Comparison of ENCODE assay signal across 9 mouse cellular contexts in genomic region chr12:12396224-12396623, GRCm38 (mm10).
A peak's percentile ranks its signal among the peaks of the same experiment; 100 is the strongest.
DNase-seq lines count a peak whose midpoint lies in the region; ATAC-seq and TF ChIP-seq lines count a peak whose summit lies in the region.
"Had no signal": no experiment of that assay in that cellular context is flagged by ENCODE, and none has a peak within 500 bp of the region (broad histone marks: within the 10 kb centered on the region; RNA-seq: fewer than 3 reads in every experiment).

No protein-coding gene starts in this region.

- no peak overlapping the region for H3K4me2 ChIP-seq in kidney, embryonic 16.5 days (replicated peaks; ENCODE audit: low read depth, low read length)
- H3K4me2 ChIP-seq: limb, embryonic 15.5 days had no signal

- no peaks in the 10 kb centered on the region for H3K27me3 ChIP-seq in kidney, adult 2 months (replicated peaks; ENCODE audit: control insufficient read depth, insufficient read depth, low read length)
- H3K27me3 ChIP-seq in kidney, embryonic 16.5 days (ENCODE audit: insufficient read depth, low read length), result no peaks in the 10 kb centered on the region
- peaks cover 7% of the 10 kb centered on the region for H3K27me3 ChIP-seq in Patski
- H3K27me3 ChIP-seq: limb, embryonic 15.5 days had no signal

- in situ Hi-C loops in Patski (cut with MboI; ENCODE audit: low pct_unique_long_range_greater_than_20kb), result loop anchor here (5.0 kb wide), 1 partner anchor 74 kb away; no protein-coding TSS in a partner anchor

- TF ChIP-seq POLR2A in kidney, adult 2 months (IDR thresholded peaks at IDR 0.05; ENCODE audit: low read depth, low read length), result no peak

- H3K4me3 ChIP-seq in kidney, adult 2 months (ENCODE audit: insufficient read depth, low read depth, low read length), result no peak overlapping the region
- H3K4me3 ChIP-seq in kidney, embryonic 16.5 days (ENCODE audit: low read length), result no peak overlapping the region
- H3K4me3 ChIP-seq: limb, embryonic 15.5 days had no signal

- WGBS in kidney, adult 2 months, result 15% methylated on average over 6 of the region's 6 CpGs
- WGBS in kidney, embryonic 16.5 days, result 20% methylated on average over 6 of the region's 6 CpGs

- intact Hi-C loops in left cerebral cortex, postnatal 36 days (cut with DNase I), result loop anchor here (5.0 kb wide), 1 partner anchor 219 kb away; no protein-coding TSS in a partner anchor

- no peaks in the 10 kb centered on the region for H3K9me3 ChIP-seq in kidney, embryonic 16.5 days (ENCODE audit: low read length)
- H3K9me3 ChIP-seq: limb, embryonic 15.5 days had no signal

- CTCF ChIA-PET in Patski (lab: Charles Lee), result interaction anchor here (0.9 to 1.8 kb wide), 3 partner anchors 57 to 75 kb away, joined by 3 to 5 read pairs (median 5); no protein-coding TSS in a partner anchor

- H3K4me1 ChIP-seq in kidney, adult 2 months (ENCODE audit: control insufficient read depth, insufficient read depth, low read length), result no peaks in the 10 kb centered on the region
- H3K4me1 ChIP-seq in kidney, embryonic 16.5 days (ENCODE audit: insufficient read depth, low read length), result no peaks in the 10 kb centered on the region

- peak; percentile 47 for DNase-seq in kidney, adult 2 months
- DNase-seq in Patski (ENCODE audit: low read depth, low spot score), result no peak
- peak; percentile 72 to 76 for DNase-seq in cerebellum, postnatal 10 days
- peak; percentile 55 for DNase-seq in left cerebral cortex, postnatal 36 days (ENCODE audit: low spot score in 2 of 2)
- peak; percentile 80 to 81 for DNase-seq in right cerebral cortex, adult 2 months (ENCODE audit: low spot score in 2 of 2)
- DNase-seq in ovary, postnatal 36 days (ENCODE audit: low spot score), result no peak

- ATAC-seq in kidney, embryonic 16.5 days (ENCODE audit: low FRiP score, low TSS enrichment), result no peak
- no peak for ATAC-seq in Patski
- peak; percentile 69 for ATAC-seq in inflammation-experienced regulatory T-cells, adult 6 months

- POLR2A ChIA-PET in Patski (lab: Charles Lee), result no interaction called here

- TF ChIP-seq CTCF in kidney, adult 2 months (conservative IDR thresholded peaks at IDR 0.05; ENCODE audit: insufficient read depth, insufficient read length, low read depth, low read length), result peak; percentile 60
- TF ChIP-seq CTCF in Patski (IDR thresholded peaks at IDR 0.05), result peak; percentile 77

- no peak overlapping the region for H3K9ac ChIP-seq in kidney, embryonic 16.5 days (replicated peaks; ENCODE audit: low read length)
- H3K9ac ChIP-seq: limb, embryonic 15.5 days had no signal

- H3K36me3 ChIP-seq in kidney, adult 2 months (ENCODE audit: control insufficient read depth, insufficient read depth, low read length), result no peaks in the 10 kb centered on the region
- H3K36me3 ChIP-seq in kidney, embryonic 16.5 days (ENCODE audit: insufficient read depth, low read length), result no peaks in the 10 kb centered on the region
- H3K36me3 ChIP-seq: limb, embryonic 15.5 days had no signal

- no peak overlapping the region for H3K27ac ChIP-seq in kidney, adult 2 months (ENCODE audit: insufficient read depth, low read depth, low read length)
- no peak overlapping the region for H3K27ac ChIP-seq in kidney, embryonic 16.5 days (ENCODE audit: low read length)
- H3K27ac ChIP-seq: limb, embryonic 15.5 days had no signal

Comparison
In these comparisons a context has a peak if more than half of its experiments do, and no peak if none do; other contexts are left out.
1. DNase-seq: peak in kidney, adult 2 months (single experiment), cerebellum, postnatal 10 days (2 of 2), left cerebral cortex, postnatal 36 days (2 of 2) and right cerebral cortex, adult 2 months (2 of 2); none in Patski (single experiment) and ovary, postnatal 36 days (single experiment).